Mouse (Mus musculus) brown adipose tissue, adult 24 weeks (tissue): Measurements from ENCODE around the gene Adgrl3. TPM values are rescaled to one million over a fixed set of nuclear protein-coding genes. Genes with fewer than 3 reads are reported as not detected.

Source experiments
- H3K27ac ChIP-seq: fragments of 200-500 bp; replicated peaks from 2 replicates; pipeline ENCODE4 v1.5.1; 2012; ENCODE audit warnings: low read depth, mild to moderate bottlenecking, low read length
- H3K4me1 ChIP-seq: fragments of 200-500 bp; 2 replicates; pipeline ENCODE4 v1.6.1; 2012; ENCODE audit warnings: low read length, mixed read lengths; ENCODE audit not compliant: control insufficient read depth, insufficient read depth, insufficient read length
- H3K4me3 ChIP-seq: fragments of 200-500 bp; 2 replicates; pipeline ENCODE4 v1.5.1; 2012; ENCODE audit warnings: low read depth, mild to moderate bottlenecking, low read length, moderate library complexity; ENCODE audit not compliant: insufficient read depth
- polyA plus RNA-seq: library from polyadenylated mRNA; stranded (reverse); fragments of >200 nt; gene quantifications from 2 replicates; pipeline ENCODE4 v1.2.4, GENCODE M21; 2012; ENCODE audit not compliant: missing spikeins, insufficient read depth, insufficient read length

Adgrl3 gene
- polyA plus RNA-seq, 1 experiment: 0.71 TPM

- H3K4me3 ChIP-seq: no peak overlapping the region
- H3K4me1 ChIP-seq: no peaks in the 10 kb centered on the region
- H3K27ac ChIP-seq: no peak overlapping the region
Measured at GRCm38 (mm10) chr5:81058122-81058521, 38.2 kb downstream of the Adgrl3 start.

- Histone ChIP-seq H3K27ac (no peak overlapping the region), H3K4me3 (no peak overlapping the region), H3K4me1 (no peaks in the 10 kb centered on the region)
Measured at GRCm38 (mm10) chr5:81060950-81061349, 41.0 kb downstream of the Adgrl3 start.

GRCm38 (mm10) chr5:81061386-81061785, 41.4 kb downstream of the Adgrl3 start:
- Histone ChIP-seq H3K4me3 (no peak overlapping the region), H3K27ac (no peak overlapping the region), H3K4me1 (no peaks in the 10 kb centered on the region)

GRCm38 (mm10) chr5:81064026-81064425, 44.1 kb downstream of the Adgrl3 start:
- Histone ChIP-seq H3K4me1 (no peaks in the 10 kb centered on the region), H3K27ac (no peak overlapping the region), H3K4me3 (no peak overlapping the region)

- Histone ChIP-seq H3K4me3 (no peak overlapping the region), H3K27ac (no peak overlapping the region), H3K4me1 (no peaks in the 10 kb centered on the region)
Measured at GRCm38 (mm10) chr5:81068173-81068572, 48.2 kb downstream of the Adgrl3 start.

GRCm38 (mm10) chr5:81068839-81069238, 48.9 kb downstream of the Adgrl3 start:
- no peak overlapping the region for H3K4me3 ChIP-seq
- no peak overlapping the region for H3K27ac ChIP-seq
- H3K4me1 ChIP-seq: no peaks in the 10 kb centered on the region

- no peak overlapping the region for H3K27ac ChIP-seq
- no peak overlapping the region for H3K4me3 ChIP-seq
- H3K4me1 ChIP-seq: no peaks in the 10 kb centered on the region; the same call in 1 of the 2 replicates
Measured at GRCm38 (mm10) chr5:81072888-81073287, 53.0 kb downstream of the Adgrl3 start.

GRCm38 (mm10) chr5:81073875-81074274, 53.9 kb downstream of the Adgrl3 start:
- Histone ChIP-seq H3K27ac (no peak overlapping the region), H3K4me3 (no peak overlapping the region), H3K4me1 (no peaks in the 10 kb centered on the region; the same call in 1 of the 2 replicates)

GRCm38 (mm10) chr5:81076377-81076776, 56.4 kb downstream of the Adgrl3 start:
- Histone ChIP-seq H3K4me3 (no peak overlapping the region), H3K27ac (no peak overlapping the region), H3K4me1 (no peaks in the 10 kb centered on the region; the same call in 1 of the 2 replicates)

GRCm38 (mm10) chr5:81077031-81077430, 57.1 kb downstream of the Adgrl3 start:
- Histone ChIP-seq H3K4me1 (no peaks in the 10 kb centered on the region; the same call in 1 of the 2 replicates), H3K4me3 (no peak overlapping the region), H3K27ac (no peak overlapping the region)

GRCm38 (mm10) chr5:81077990-81078389, 58.1 kb downstream of the Adgrl3 start:
- H3K4me3 ChIP-seq: no peak overlapping the region
- H3K4me1 ChIP-seq: no peaks in the 10 kb centered on the region; the same call in 1 of the 2 replicates
- H3K27ac ChIP-seq: no peak overlapping the region

GRCm38 (mm10) chr5:81083698-81084360, 63.9 kb downstream of the Adgrl3 start:
- Histone ChIP-seq H3K4me1 (no peaks in the 10 kb centered on the region), H3K4me3 (no peak overlapping the region), H3K27ac (no peak overlapping the region)

- Histone ChIP-seq H3K27ac (no peak overlapping the region), H3K4me3 (no peak overlapping the region), H3K4me1 (no peaks in the 10 kb centered on the region)
Measured at GRCm38 (mm10) chr5:81085152-81085551, 65.2 kb downstream of the Adgrl3 start.

- no peak overlapping the region for H3K4me3 ChIP-seq
- H3K4me1 ChIP-seq: no peaks in the 10 kb centered on the region
- no peak overlapping the region for H3K27ac ChIP-seq
Measured at GRCm38 (mm10) chr5:81088667-81089066, 68.7 kb downstream of the Adgrl3 start.

- H3K27ac ChIP-seq: no peak overlapping the region
- H3K4me1 ChIP-seq: no peaks in the 10 kb centered on the region
- no peak overlapping the region for H3K4me3 ChIP-seq
Measured at GRCm38 (mm10) chr5:81094618-81095017, 74.7 kb downstream of the Adgrl3 start.

- Histone ChIP-seq H3K4me1 (no peaks in the 10 kb centered on the region), H3K4me3 (no peak overlapping the region), H3K27ac (no peak overlapping the region)
Measured at GRCm38 (mm10) chr5:81097131-81097530, 77.2 kb downstream of the Adgrl3 start.
